Mouse (Mus musculus) testis, adult 2 months (tissue): Measurements from ENCODE around the gene Prtg. TPM values are rescaled to one million over a fixed set of nuclear protein-coding genes. Genes with fewer than 3 reads are reported as not detected.

Experiments
- H3K27ac ChIP-seq: fragments of 200-500 bp; 2 replicates; pipeline ENCODE4 v1.5.1; 2012; ENCODE audit warnings: low read depth, low read length; ENCODE audit not compliant: control insufficient read depth, insufficient read depth
- H3K27me3 ChIP-seq: fragments of 200-500 bp; 2 replicates; pipeline ENCODE4 v1.6.1; 2012; ENCODE audit warnings: mild to moderate bottlenecking, low read length, moderate library complexity; ENCODE audit not compliant: control insufficient read depth, insufficient read depth
- H3K36me3 ChIP-seq: fragments of 200-500 bp; 2 replicates; pipeline ENCODE4 v1.6.1; 2012; ENCODE audit warnings: mild to moderate bottlenecking, low read length; ENCODE audit not compliant: control insufficient read depth, insufficient read depth
- H3K4me1 ChIP-seq: fragments of 200-500 bp; 2 replicates; pipeline ENCODE4 v1.6.1; 2012; ENCODE audit warnings: low read length; ENCODE audit not compliant: control insufficient read depth, insufficient read depth
- H3K4me3 ChIP-seq: fragments of 200-500 bp; 2 replicates; pipeline ENCODE4 v1.5.1; 2012; ENCODE audit warnings: low read depth, mild to moderate bottlenecking, low read length, moderate library complexity, mixed read lengths; ENCODE audit not compliant: control insufficient read depth
- CTCF ChIP-seq: fragments of 200-500 bp; IDR thresholded peaks from 2 replicates; pipeline ENCODE4 v1.5.1; 2012; ENCODE audit warnings: low read depth, mild to moderate bottlenecking, inconsistent platforms, low read length, moderate library complexity; ENCODE audit not compliant: control insufficient read depth, insufficient read depth, insufficient replicate concordance
- POLR2A ChIP-seq: fragments of 200-500 bp; IDR thresholded peaks from 2 replicates; pipeline ENCODE4 v1.6.1; 2012; ENCODE audit warnings: low read depth, mild to moderate bottlenecking, inconsistent platforms, low read length, moderate library complexity; ENCODE audit not compliant: control insufficient read depth
- polyA plus RNA-seq: library from polyadenylated mRNA; depleted of rRNA; stranded (reverse); fragments of >200 nt; gene quantifications from 2 replicates; pipeline ENCODE4 v1.2.3, GENCODE M21; 2012

Gene Prtg
- polyA plus RNA-seq, 1 experiment: 0.32 TPM

GRCm38 (mm10) chr9:72809077-72809476 is 2.4 kb downstream of the Prtg start:
- Histone ChIP-seq H3K27ac (no peak overlapping the region), H3K36me3 (no peaks in the 10 kb centered on the region), H3K4me1 (peaks cover 8% of the 10 kb centered on the region), H3K27me3 (peaks cover 2% of the 10 kb centered on the region; the same call in 1 of the 2 replicates), H3K4me3 (no peak overlapping the region)
- TF ChIP-seq POLR2A (no peak), CTCF (no peak)

- no peak for TF ChIP-seq CTCF
- no peak for TF ChIP-seq POLR2A
- Histone ChIP-seq H3K27me3 (peaks cover 2% of the 10 kb centered on the region; the same call in 1 of the 2 replicates), H3K27ac (no peak overlapping the region), H3K36me3 (no peaks in the 10 kb centered on the region), H3K4me3 (no peak overlapping the region), H3K4me1 (peaks cover 8% of the 10 kb centered on the region)
Measured at GRCm38 (mm10) chr9:72810607-72811006, 3.9 kb downstream of the Prtg start.

- peaks cover 5% of the 10 kb centered on the region for H3K4me1 ChIP-seq
- H3K36me3 ChIP-seq: no peaks in the 10 kb centered on the region
- TF ChIP-seq POLR2A: no peak
- TF ChIP-seq CTCF: no peak
- H3K27ac ChIP-seq: no peak overlapping the region
- H3K27me3 ChIP-seq: no peaks in the 10 kb centered on the region
- no peak overlapping the region for H3K4me3 ChIP-seq
Measured at GRCm38 (mm10) chr9:72812091-72812490, 5.4 kb downstream of the Prtg start.

- Histone ChIP-seq H3K27ac (no peak overlapping the region), H3K4me1 (no peaks in the 10 kb centered on the region), H3K36me3 (no peaks in the 10 kb centered on the region), H3K4me3 (no peak overlapping the region), H3K27me3 (no peaks in the 10 kb centered on the region)
- no peak for TF ChIP-seq CTCF
Measured at GRCm38 (mm10) chr9:72812594-72813570, 6.2 kb downstream of the Prtg start.

GRCm38 (mm10) chr9:72825511-72825910 is 18.8 kb downstream of the Prtg start:
- no peaks in the 10 kb centered on the region for H3K36me3 ChIP-seq
- H3K4me3 ChIP-seq: no peak overlapping the region
- H3K27me3 ChIP-seq: no peaks in the 10 kb centered on the region
- H3K27ac ChIP-seq: no peak overlapping the region
- TF ChIP-seq POLR2A: no peak
- TF ChIP-seq CTCF: no peak
- no peaks in the 10 kb centered on the region; the same call in 1 of the 2 replicates for H3K4me1 ChIP-seq

- Histone ChIP-seq H3K4me3 (no peak overlapping the region), H3K27me3 (no peaks in the 10 kb centered on the region), H3K27ac (no peak overlapping the region), H3K36me3 (no peaks in the 10 kb centered on the region), H3K4me1 (no peaks in the 10 kb centered on the region; the same call in 1 of the 2 replicates)
- TF ChIP-seq POLR2A (no peak), CTCF (no peak)
Measured at GRCm38 (mm10) chr9:72825976-72826375, 19.3 kb downstream of the Prtg start.

- H3K27ac ChIP-seq: no peak overlapping the region
- no peaks in the 10 kb centered on the region for H3K36me3 ChIP-seq
- TF ChIP-seq CTCF: no peak
- no peak for TF ChIP-seq POLR2A
- no peaks in the 10 kb centered on the region; the same call in 1 of the 2 replicates for H3K4me1 ChIP-seq
- no peaks in the 10 kb centered on the region for H3K27me3 ChIP-seq
- no peak overlapping the region for H3K4me3 ChIP-seq
Measured at GRCm38 (mm10) chr9:72828616-72829257, 22.1 kb downstream of the Prtg start.
